Mouse (Mus musculus): ENCODE data around the gene Pbx1. TPM values are rescaled to one million over a fixed set of nuclear protein-coding genes. Genes with fewer than 3 reads are reported as not detected.
A peak's percentile ranks its signal among the peaks of the same experiment; 100 is the strongest.

Pbx1 gene
- polyA plus RNA-seq, 1 experiment from 2014 or later, result 23.2 TPM

DNA sequence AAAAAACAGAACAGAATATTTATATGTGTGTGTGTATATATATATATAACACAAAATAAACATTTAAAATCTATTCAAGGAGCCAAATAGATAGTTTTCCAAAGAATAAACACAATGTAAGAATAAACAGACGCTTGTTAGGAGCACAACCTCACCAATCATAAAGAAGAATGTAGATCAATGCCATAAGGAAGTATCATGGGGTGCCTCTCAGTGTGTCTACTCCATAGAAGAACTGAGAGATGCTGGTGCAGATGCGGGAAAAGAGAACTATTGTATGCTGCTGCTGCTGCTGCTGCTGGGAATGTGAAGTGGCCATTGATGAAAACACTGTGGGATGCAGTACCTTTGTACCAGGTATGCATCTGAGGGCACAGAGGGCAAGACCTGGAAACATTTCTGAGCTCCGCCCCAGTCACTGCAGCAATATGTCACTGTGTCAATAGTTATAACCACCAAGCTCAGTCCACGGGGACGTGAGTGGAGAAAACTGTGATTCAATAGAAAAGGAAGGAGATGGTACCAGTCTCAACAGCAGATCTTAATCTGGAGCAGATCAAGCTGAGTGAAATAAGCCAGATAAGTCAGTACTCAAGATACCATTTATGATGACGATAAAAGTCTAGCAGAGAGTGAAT, 361.7 kb downstream of the Pbx1 start:
- WGBS, result 59% methylated on average over 6 of the region's 6 CpGs
- no peak for ATAC-seq (ENCODE audit: low FRiP score, low TSS enrichment)

DNA sequence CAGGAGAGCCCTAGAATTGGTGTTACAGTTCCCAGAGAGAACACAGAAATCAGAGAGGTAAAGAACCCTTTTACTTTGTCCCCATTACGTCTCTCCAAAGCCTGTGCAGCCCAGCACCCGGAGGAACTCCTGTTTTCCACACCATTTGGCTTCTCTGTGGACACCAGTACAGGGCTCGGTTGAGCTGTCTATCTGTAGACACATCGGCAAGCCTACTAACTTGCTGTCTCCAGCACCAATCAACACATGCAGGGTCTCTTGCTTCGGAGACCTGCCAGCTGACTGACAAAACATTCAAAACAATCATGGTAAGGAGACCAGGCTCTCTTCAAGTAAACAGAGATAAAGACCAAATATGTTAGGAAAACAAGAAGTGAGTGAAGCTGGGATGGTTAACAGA, 362.3 kb downstream of the Pbx1 start:
- 37% methylated on average over 5 of the region's 5 CpGs for WGBS
- TF ChIP-seq CTCF (IDR thresholded peaks at IDR 0.05; ENCODE audit: low read depth) (no peak), EP300 (optimal IDR thresholded peaks at IDR 0.05) (no peak)
- Histone ChIP-seq H3K36me3 (ENCODE audit: control insufficient read depth, insufficient read depth, low read length) (no peaks in the 10 kb centered on the region), H3K4me1 (replicated peaks; ENCODE audit: control insufficient read depth, insufficient read depth) (peaks cover 3% of the 10 kb centered on the region; the same call in 1 of the 2 replicates), H3K27me3 (ENCODE audit: control insufficient read depth, insufficient read depth, low read length) (no peaks in the 10 kb centered on the region), H3K27ac (replicated peaks) (peak overlapping the region; percentile 83), H3K4me3 (ENCODE audit: low read depth, low read length) (no peak overlapping the region), H3K9me3 (ENCODE audit: control insufficient read depth, low read length) (no peaks in the 10 kb centered on the region), H3K4me2 (replicated peaks; ENCODE audit: low read depth) (no peak overlapping the region), H3K9ac (ENCODE audit: low read length) (no peak overlapping the region)
- no peak for ATAC-seq (ENCODE audit: low FRiP score, low TSS enrichment)
- DNase-seq (ENCODE audit: low spot score), result no peak

More for the DNA sequence above, 361.7 kb downstream of the Pbx1 start:
- DNase-seq (ENCODE audit: low spot score), result no peak
- Histone ChIP-seq H3K9ac (ENCODE audit: low read length) (no peak overlapping the region), H3K27ac (replicated peaks) (no peak overlapping the region), H3K4me2 (replicated peaks; ENCODE audit: low read depth) (no peak overlapping the region), H3K27me3 (ENCODE audit: control insufficient read depth, insufficient read depth, low read length) (no peaks in the 10 kb centered on the region), H3K4me3 (ENCODE audit: low read depth, low read length) (no peak overlapping the region), H3K4me1 (replicated peaks; ENCODE audit: control insufficient read depth, insufficient read depth) (peaks cover 3% of the 10 kb centered on the region; the same call in 1 of the 2 replicates), H3K36me3 (ENCODE audit: control insufficient read depth, insufficient read depth, low read length) (no peaks in the 10 kb centered on the region), H3K9me3 (ENCODE audit: control insufficient read depth, low read length) (no peaks in the 10 kb centered on the region)
- TF ChIP-seq EP300 (optimal IDR thresholded peaks at IDR 0.05), result no peak
- no peak for TF ChIP-seq CTCF (IDR thresholded peaks at IDR 0.05; ENCODE audit: low read depth)
